Mouse (Mus musculus) lung, embryonic 15.5 days (tissue): ENCODE results near the gene Lrig1. TPM values are rescaled to one million over a fixed set of nuclear protein-coding genes. Genes with fewer than 3 reads are reported as not detected.

Source experiments
- ATAC-seq: fragments of 200-750 bp; cut with Nextera tagmentation; 2 replicates; pipeline ENCODE4 v1.8.0; 2017; ENCODE audit warnings: moderate number of reproducible peaks, borderline replicate concordance; ENCODE audit not compliant: low FRiP score, low TSS enrichment; ENCODE audit errors: extremely low read depth
- H3K27ac ChIP-seq: fragments of 300-500 bp; sonication (generic); 2 replicates; pipeline ENCODE4 v1.5.1; 2015; ENCODE audit warnings: moderate library complexity, mild to moderate bottlenecking, inconsistent platforms
- H3K27me3 ChIP-seq: fragments of 300-500 bp; sonication (generic); 2 replicates; pipeline ENCODE4 v1.6.1; 2015; ENCODE audit warnings: inconsistent platforms
- H3K36me3 ChIP-seq: fragments of 300-500 bp; sonication (generic); 2 replicates; pipeline ENCODE4 v1.6.1; 2015; ENCODE audit warnings: inconsistent platforms
- H3K4me1 ChIP-seq: fragments of 300-500 bp; sonication (generic); 2 replicates; pipeline ENCODE4 v1.6.1; 2015; ENCODE audit warnings: inconsistent platforms
- H3K4me2 ChIP-seq: fragments of 300-500 bp; sonication (generic); 2 replicates; pipeline ENCODE4 v1.6.1; 2015; ENCODE audit warnings: inconsistent platforms, mild to moderate bottlenecking, moderate library complexity
- H3K4me3 ChIP-seq: fragments of 300-500 bp; sonication (generic); 2 replicates; pipeline ENCODE4 v1.5.1; 2015; ENCODE audit warnings: mild to moderate bottlenecking, inconsistent platforms
- H3K9ac ChIP-seq: fragments of 300-500 bp; sonication (generic); 2 replicates; pipeline ENCODE4 v1.6.1; 2015; ENCODE audit warnings: inconsistent platforms
- H3K9me3 ChIP-seq: fragments of 300-500 bp; sonication (generic); 2 replicates; pipeline ENCODE4 v1.6.1; 2016; ENCODE audit warnings: inconsistent platforms
- WGBS: fragments of 180-500 bp; shearing (Covaris S2); methylation state at CpG from one replicate; pipeline ENCODE4 v1.1.7; 2015; 5-methylcytosine and 5-hydroxymethylcytosine counted together
- polyA plus RNA-seq: library from polyadenylated mRNA; unstranded; fragments of >200 nt; fragmentation: Nextera tagmentation; extraction: Ambion mirVana; gene quantifications from 2 replicates; pipeline ENCODE4 v1.2.1, GENCODE M21; 2015

Lrig1 gene
- polyA plus RNA-seq, 1 experiment from 2014 or later: 9.0 TPM

DNA sequence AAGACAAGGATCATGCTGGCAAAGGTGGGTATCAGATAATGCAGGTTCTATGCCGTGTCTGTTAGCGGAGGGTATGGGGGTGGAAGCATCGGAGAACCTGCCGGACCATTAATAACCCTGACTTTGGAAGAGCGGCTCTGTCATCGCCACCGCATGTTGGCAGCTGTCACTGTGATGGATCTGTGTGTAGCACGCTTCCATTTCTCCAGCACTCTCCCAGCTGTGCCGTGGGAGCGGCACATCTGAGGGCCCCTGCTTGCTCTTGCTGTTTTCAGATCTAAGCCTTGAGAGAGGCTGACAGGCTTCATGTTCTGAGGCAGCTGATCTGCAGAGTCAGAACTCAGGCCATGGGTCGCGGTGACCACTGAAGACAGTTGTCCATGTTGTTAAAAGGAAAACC lies 101.5 kb downstream of the Lrig1 start:
- no peak overlapping the region for H3K27ac ChIP-seq
- no peaks in the 10 kb centered on the region for H3K4me1 ChIP-seq
- H3K36me3 ChIP-seq: no peaks in the 10 kb centered on the region; the same call in 1 of the 2 replicates
- WGBS: 65% methylated on average over 12 of the region's 12 CpGs
- H3K4me3 ChIP-seq: no peak overlapping the region
- H3K4me2 ChIP-seq: no peak overlapping the region
- no peaks in the 10 kb centered on the region for H3K9me3 ChIP-seq
- no peak overlapping the region for H3K9ac ChIP-seq
- no peaks in the 10 kb centered on the region for H3K27me3 ChIP-seq
- no peak for ATAC-seq

- no peak for ATAC-seq
- Histone ChIP-seq H3K4me2 (no peak overlapping the region), H3K4me1 (peaks cover 10% of the 10 kb centered on the region)
Measured at GRCm38 (mm10) chr6:94596761-94597485, 103.0 kb downstream of the Lrig1 start.

GRCm38 (mm10) chr6:94596051-94596760 lies 103.8 kb downstream of the Lrig1 start:
- H3K4me1 ChIP-seq: peaks cover 10% of the 10 kb centered on the region
- 89% methylated on average over 14 of the region's 14 CpGs for WGBS

More at GRCm38 (mm10) chr6:94596761-94597485, 103.0 kb downstream of the Lrig1 start:
- H3K9me3 ChIP-seq: no peaks in the 10 kb centered on the region
- H3K9ac ChIP-seq: no peak overlapping the region
- no peaks in the 10 kb centered on the region for H3K36me3 ChIP-seq
- H3K27me3 ChIP-seq: no peaks in the 10 kb centered on the region
- H3K4me3 ChIP-seq: no peak overlapping the region
- no peak overlapping the region for H3K27ac ChIP-seq
- 70% methylated on average over 10 of the region's 10 CpGs for WGBS

GRCm38 (mm10) chr6:94595206-94595605 lies 104.8 kb downstream of the Lrig1 start:
- no peak overlapping the region for H3K27ac ChIP-seq
- H3K4me1 ChIP-seq: peaks cover 10% of the 10 kb centered on the region

More at GRCm38 (mm10) chr6:94596051-94596760, 103.8 kb downstream of the Lrig1 start:
- no peak overlapping the region for H3K4me3 ChIP-seq
- H3K36me3 ChIP-seq: no peaks in the 10 kb centered on the region
- no peak overlapping the region for H3K9ac ChIP-seq
- no peak overlapping the region for H3K4me2 ChIP-seq
- no peaks in the 10 kb centered on the region for H3K27me3 ChIP-seq
- no peak overlapping the region for H3K27ac ChIP-seq
- ATAC-seq: no peak
- no peaks in the 10 kb centered on the region for H3K9me3 ChIP-seq

GRCm38 (mm10) chr6:94594711-94595110 lies 105.2 kb downstream of the Lrig1 start:
- Histone ChIP-seq H3K9ac (no peak overlapping the region), H3K4me1 (peaks cover 10% of the 10 kb centered on the region), H3K27ac (no peak overlapping the region), H3K4me3 (no peak overlapping the region), H3K36me3 (no peaks in the 10 kb centered on the region), H3K9me3 (no peaks in the 10 kb centered on the region), H3K27me3 (no peaks in the 10 kb centered on the region), H3K4me2 (no peak overlapping the region)
- no peak for ATAC-seq
- 66% methylated on average over 11 of the region's 11 CpGs for WGBS

More at GRCm38 (mm10) chr6:94595206-94595605, 104.8 kb downstream of the Lrig1 start:
- Histone ChIP-seq H3K4me2 (no peak overlapping the region), H3K9ac (no peak overlapping the region), H3K27me3 (no peaks in the 10 kb centered on the region), H3K4me3 (no peak overlapping the region), H3K9me3 (no peaks in the 10 kb centered on the region), H3K36me3 (no peaks in the 10 kb centered on the region)
- no peak for ATAC-seq
- WGBS: 75% methylated on average over 5 of the region's 5 CpGs

DNA sequence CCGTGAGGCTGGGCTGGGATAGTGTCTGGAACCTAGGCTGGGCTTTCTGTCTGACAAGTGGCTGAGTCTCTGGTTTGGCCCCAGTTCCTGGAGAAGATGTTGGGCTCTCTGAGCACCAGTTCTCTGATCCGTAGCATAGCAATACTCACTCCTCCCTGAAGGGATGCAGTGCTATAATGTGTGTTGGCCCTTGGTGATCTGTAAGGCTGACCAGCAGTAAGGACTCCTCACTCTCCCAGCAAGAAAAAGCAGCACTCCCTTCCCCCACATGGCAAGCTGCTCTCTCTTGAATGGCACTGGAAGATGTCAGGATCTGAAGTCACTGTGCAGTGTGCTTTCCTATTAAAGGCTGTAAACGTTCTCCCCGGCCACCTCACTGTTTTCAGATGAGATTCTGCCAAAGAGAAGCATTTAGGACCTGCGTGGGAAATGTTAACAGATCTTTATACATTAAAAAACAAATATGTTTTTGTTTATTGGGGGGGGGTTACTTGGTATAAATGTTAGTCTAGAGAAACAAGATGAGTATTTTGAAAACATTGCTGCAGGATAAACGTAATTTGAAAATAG lies 105.8 kb downstream of the Lrig1 start:
- Histone ChIP-seq H3K9me3 (no peaks in the 10 kb centered on the region), H3K4me1 (peaks cover 10% of the 10 kb centered on the region), H3K4me2 (no peak overlapping the region), H3K36me3 (no peaks in the 10 kb centered on the region), H3K27me3 (no peaks in the 10 kb centered on the region), H3K27ac (no peak overlapping the region), H3K9ac (no peak overlapping the region), H3K4me3 (no peak overlapping the region)
- no peak for ATAC-seq
- 57% methylated on average over 6 of the region's 6 CpGs for WGBS

DNA sequence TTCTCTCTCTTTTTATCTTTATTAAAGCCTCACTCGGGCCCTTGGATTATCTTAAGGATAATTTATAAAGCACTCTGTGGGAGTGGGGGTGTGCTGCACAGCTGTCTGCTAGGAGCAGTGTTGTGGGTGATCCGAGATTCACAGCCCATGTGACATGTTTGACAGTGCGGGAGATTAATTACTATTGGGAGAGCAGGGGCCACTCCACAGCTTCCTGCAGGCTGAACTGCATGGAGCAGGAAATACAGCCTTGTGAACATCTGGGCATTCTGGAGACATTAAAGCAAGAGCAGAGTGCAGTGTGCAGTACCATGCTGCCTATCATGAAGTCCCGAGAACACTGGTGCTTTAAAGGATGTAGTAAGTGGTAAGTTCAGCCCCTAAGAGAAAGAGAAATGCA lies 107.2 kb downstream of the Lrig1 start:
- Histone ChIP-seq H3K4me2 (0 out of 2 replicates have a peak overlapping the region, but pooled peaks have one; percentile 4), H3K4me3 (no peak overlapping the region), H3K4me1 (peaks cover 10% of the 10 kb centered on the region), H3K27ac (no peak overlapping the region), H3K27me3 (no peaks in the 10 kb centered on the region), H3K9me3 (no peaks in the 10 kb centered on the region), H3K9ac (no peak overlapping the region), H3K36me3 (no peaks in the 10 kb centered on the region)
- 4% methylated on average over 4 of the region's 4 CpGs for WGBS
- ATAC-seq: peak; percentile 31; the same call in 1 of the 2 replicates

- H3K4me1 ChIP-seq: peaks cover 10% of the 10 kb centered on the region
Measured at GRCm38 (mm10) chr6:94592243-94592642, 107.7 kb downstream of the Lrig1 start.

DNA sequence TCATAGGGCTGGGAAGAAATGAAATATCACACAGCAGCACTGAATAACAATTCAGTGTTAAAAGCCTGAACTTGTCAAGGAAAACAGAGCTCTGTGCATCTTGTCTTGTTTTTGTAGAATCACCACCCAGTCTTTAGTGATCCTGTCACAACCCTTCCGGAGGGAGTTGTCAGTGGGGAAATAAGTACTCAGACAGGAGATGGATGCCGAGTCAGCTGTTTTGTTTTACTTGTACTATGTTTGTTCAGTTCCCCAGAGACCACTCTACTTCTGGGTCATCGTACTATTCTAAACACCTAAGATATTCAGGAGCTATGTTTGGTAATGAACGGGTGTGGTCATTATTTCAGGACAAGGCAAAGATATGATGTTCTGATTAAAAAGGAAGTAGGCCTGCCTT lies 111.6 kb downstream of the Lrig1 start:
- Histone ChIP-seq H3K9me3 (no peaks in the 10 kb centered on the region), H3K27me3 (no peaks in the 10 kb centered on the region), H3K4me2 (no peak overlapping the region), H3K36me3 (no peaks in the 10 kb centered on the region), H3K4me1 (peaks cover 10% of the 10 kb centered on the region), H3K9ac (no peak overlapping the region), H3K4me3 (no peak overlapping the region), H3K27ac (no peak overlapping the region)
- 68% methylated on average over 4 of the region's 4 CpGs for WGBS
- no peak for ATAC-seq

More at GRCm38 (mm10) chr6:94592243-94592642, 107.7 kb downstream of the Lrig1 start:
- no peaks in the 10 kb centered on the region for H3K27me3 ChIP-seq
- 23% methylated on average over 8 of the region's 8 CpGs for WGBS
- ATAC-seq: no peak
- 0 out of 2 replicates have a peak overlapping the region, but pooled peaks have one; percentile 4 for H3K4me2 ChIP-seq
- H3K36me3 ChIP-seq: no peaks in the 10 kb centered on the region
- H3K27ac ChIP-seq: no peak overlapping the region
- no peaks in the 10 kb centered on the region for H3K9me3 ChIP-seq
- H3K9ac ChIP-seq: no peak overlapping the region
- H3K4me3 ChIP-seq: no peak overlapping the region

DNA sequence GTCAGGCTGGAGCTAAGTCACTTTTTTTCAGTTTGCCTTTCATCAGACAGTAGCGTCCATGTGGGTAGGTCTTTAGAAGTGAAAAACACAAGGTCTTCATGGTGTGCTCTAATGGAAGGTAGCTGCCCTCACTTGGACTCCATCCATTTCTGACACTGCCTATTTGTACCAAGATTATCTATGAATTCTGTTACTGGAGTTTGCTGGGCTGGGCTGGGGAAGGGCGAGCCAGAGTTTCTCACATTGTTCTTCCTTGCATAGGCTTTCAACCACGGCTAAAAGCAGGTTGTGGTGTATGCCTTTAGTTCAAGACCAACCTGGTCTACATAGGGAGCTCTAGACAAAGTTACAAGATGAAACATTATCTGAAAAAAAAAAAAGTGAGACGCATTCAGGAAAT lies 115.0 kb downstream of the Lrig1 start:
- Histone ChIP-seq H3K4me2 (no peak overlapping the region), H3K4me1 (no peaks in the 10 kb centered on the region), H3K27ac (no peak overlapping the region), H3K9me3 (no peaks in the 10 kb centered on the region), H3K27me3 (no peaks in the 10 kb centered on the region), H3K36me3 (no peaks in the 10 kb centered on the region), H3K9ac (no peak overlapping the region), H3K4me3 (no peak overlapping the region)
- no peak for ATAC-seq
- WGBS: 83% methylated on average over 4 of the region's 4 CpGs

- ATAC-seq: no peak
- H3K9me3 ChIP-seq: no peaks in the 10 kb centered on the region
- no peaks in the 10 kb centered on the region for H3K36me3 ChIP-seq
- no peak overlapping the region for H3K4me2 ChIP-seq
- H3K9ac ChIP-seq: no peak overlapping the region
- WGBS: 93% methylated on average over 9 of the region's 9 CpGs
- no peaks in the 10 kb centered on the region for H3K27me3 ChIP-seq
- no peak overlapping the region for H3K4me3 ChIP-seq
- H3K27ac ChIP-seq: no peak overlapping the region
- no peaks in the 10 kb centered on the region for H3K4me1 ChIP-seq
Measured at GRCm38 (mm10) chr6:94584147-94584695, 115.7 kb downstream of the Lrig1 start.
